Mouse (Mus musculus) inflammation-experienced regulatory T-cells (primary cell): Measurements from ENCODE around the gene Gjb6. TPM values are rescaled to one million over a fixed set of nuclear protein-coding genes. Genes with fewer than 3 reads are reported as not detected.

Experiments
- polyA plus RNA-seq, 2 experiments: library from polyadenylated mRNA; unstranded; fragments of 100-300 nt; shearing (Covaris generic); gene quantifications; one replicate each; pipeline ENCODE4 v1.2.1; 2017

Gjb6 gene
- polyA plus RNA-seq = 1 to 10 TPM in 1 of 2 experiments, under 1 TPM in 1; 0.41 to 1.9 TPM

GRCm38 (mm10) chr14:57133161-57133661, at the start of gene Gjb6:
Gjb6 (minus strand) TSS chr14:57133611.

GRCm38 (mm10) chr14:57115823-57116544, 17.4 kb downstream of the Gjb6 start, which contains the start of gene Gm4491:
Gm4491 (minus strand) TSS chr14:57115883.

GRCm38 (mm10) chr14:57104106-57105023, 29.0 kb downstream of the Gjb6 start, which contains the start of gene Gjb2:
Gjb2 (minus strand) TSS chr14:57104702.

Other genes with a start within 250 kb of the Gjb6 start
- 10 to 100 TPM; 64.9 to 74.3 TPM for gene Zmym2, start 247.0 kb downstream of the Gjb6 start, polyA plus RNA-seq
- 1 to 10 TPM in 1 of 2 experiments, not detected in 1; 2.3 TPM for gene Gja3, start 75.5 kb downstream of the Gjb6 start, polyA plus RNA-seq
- gene Gjb2, start 28.9 kb downstream of the Gjb6 start, polyA plus RNA-seq = 1 to 10 TPM in 1 of 2 experiments, under 1 TPM in 1; 0.81 to 8.6 TPM
- not detected for gene Gm4491, start 17.7 kb downstream of the Gjb6 start, polyA plus RNA-seq